Mouse (Mus musculus) CD4-positive naive resting alpha-beta T cell, adult 57 days (primary cell): Measurements from ENCODE around the gene Clec14a. TPM values are rescaled to one million over a fixed set of nuclear protein-coding genes. Genes with fewer than 3 reads are reported as not detected.

ENCODE experiments used
- total RNA-seq: library from RNA; stranded (reverse); gene quantifications from one replicate; pipeline ENCODE4 v1.2.4, GENCODE M21; 2023

The Clec14a gene
- 0.15 TPM for total RNA-seq

GRCm38 (mm10) chr12:58268563-58269501 lies at the start of gene Clec14a:
Gene Clec14a, minus strand, starts transcription at chr12:58269290.

Other genes starting within 250 kb of the Clec14a start
- not detected for gene Sstr1, start 57.5 kb downstream of the Clec14a start, total RNA-seq